19 mouse cellular contexts compared by ENCODE assay signal in genomic region chr4:153662731-153663130, GRCm38 (mm10).
DNase-seq lines count a peak whose midpoint lies in the region; ATAC-seq lines count a peak whose summit lies in the region.
"Had no signal": no experiment of that assay in that cellular context is flagged by ENCODE, and none has a peak within 500 bp of the region (broad histone marks: within the 10 kb centered on the region; RNA-seq: fewer than 3 reads in every experiment).

No protein-coding gene starts in this region.

- intact Hi-C loops in heart, postnatal 36 days (cut with DNase I) = no loop called here

- H3K27me3 ChIP-seq in kidney, embryonic 16.5 days (ENCODE audit: insufficient read depth, low read length) = no peaks in the 10 kb centered on the region
- no peaks in the 10 kb centered on the region for H3K27me3 ChIP-seq in neural tube, embryonic 15.5 days (replicated peaks)
- H3K27me3 ChIP-seq: embryonic facial prominence, embryonic 13.5 days; forebrain, embryonic 12.5 days; heart, embryonic 13.5 days; hindbrain, embryonic 12.5 days had no signal

- no peaks in the 10 kb centered on the region for H3K36me3 ChIP-seq in kidney, embryonic 16.5 days (ENCODE audit: insufficient read depth, low read length)
- H3K36me3 ChIP-seq in neural tube, embryonic 15.5 days = no peaks in the 10 kb centered on the region
- H3K36me3 ChIP-seq: embryonic facial prominence, embryonic 13.5 days; forebrain, embryonic 12.5 days; heart, embryonic 13.5 days; hindbrain, embryonic 12.5 days had no signal

- no peak overlapping the region for H3K4me3 ChIP-seq in kidney, embryonic 16.5 days (ENCODE audit: low read length)
- H3K4me3 ChIP-seq in neural tube, embryonic 15.5 days (replicated peaks) = no peak overlapping the region
- H3K4me3 ChIP-seq: embryonic facial prominence, embryonic 13.5 days; forebrain, embryonic 12.5 days; heart, embryonic 13.5 days; hindbrain, embryonic 12.5 days had no signal

- ATAC-seq in kidney, embryonic 16.5 days (ENCODE audit: low FRiP score, low TSS enrichment) = no peak
- no peak for ATAC-seq in neural tube, embryonic 15.5 days (ENCODE audit: low FRiP score)
- ATAC-seq: forebrain, embryonic 16.5 days had no signal

- H3K9me3 ChIP-seq in kidney, embryonic 16.5 days (ENCODE audit: low read length) = no peaks in the 10 kb centered on the region; the same call in 1 of the 2 replicates
- H3K9me3 ChIP-seq in neural tube, embryonic 15.5 days (replicated peaks) = no peaks in the 10 kb centered on the region
- H3K9me3 ChIP-seq: embryonic facial prominence, embryonic 13.5 days; forebrain, embryonic 12.5 days; heart, embryonic 13.5 days; hindbrain, embryonic 12.5 days had no signal

- H3K27ac ChIP-seq in kidney, embryonic 16.5 days (ENCODE audit: low read length) = no peak overlapping the region
- H3K27ac ChIP-seq in neural tube, embryonic 15.5 days (replicated peaks) = peak overlapping the region; percentile 45
- H3K27ac ChIP-seq: embryonic facial prominence, embryonic 13.5 days; forebrain, embryonic 12.5 days; heart, embryonic 13.5 days; hindbrain, embryonic 12.5 days had no signal

- no peak overlapping the region for H3K4me2 ChIP-seq in kidney, embryonic 16.5 days (replicated peaks; ENCODE audit: low read depth, low read length)
- peak overlapping the region; percentile 17 for H3K4me2 ChIP-seq in neural tube, embryonic 15.5 days
- H3K4me2 ChIP-seq: embryonic facial prominence, embryonic 13.5 days; forebrain, embryonic 12.5 days; heart, embryonic 13.5 days; hindbrain, embryonic 12.5 days had no signal

- H3K4me1 ChIP-seq in kidney, embryonic 16.5 days (ENCODE audit: insufficient read depth, low read length) = no peaks in the 10 kb centered on the region
- H3K4me1 ChIP-seq in neural tube, embryonic 15.5 days = peaks cover 15% of the 10 kb centered on the region
- H3K4me1 ChIP-seq: embryonic facial prominence, embryonic 13.5 days; forebrain, embryonic 12.5 days; heart, embryonic 13.5 days had no signal

- WGBS in kidney, embryonic 16.5 days = 45% methylated on average over 7 of the region's 7 CpGs
- WGBS in neural tube, embryonic 15.5 days = 42% methylated on average over 7 of the region's 7 CpGs

- no peak overlapping the region for H3K9ac ChIP-seq in kidney, embryonic 16.5 days (replicated peaks; ENCODE audit: low read length)
- no peak overlapping the region for H3K9ac ChIP-seq in neural tube, embryonic 15.5 days (replicated peaks)
- H3K9ac ChIP-seq: embryonic facial prominence, embryonic 13.5 days; forebrain, embryonic 12.5 days; heart, embryonic 13.5 days; hindbrain, embryonic 12.5 days had no signal

- DNase-seq in heart, adult 9 months (ENCODE audit: low spot score in 2 of 2) = peak; percentile 15 to 21
- no peak for DNase-seq in heart, postnatal 36 days
- DNase-seq in kidney, adult 9 months = peak; percentile 4
- peak; percentile 6 to 20 for DNase-seq in kidney, postnatal 4 days
- no peak for DNase-seq in kidney, adult 8-10 months
- DNase-seq in layer of hippocampus, adult 18-20 months (ENCODE audit: low spot score in 2 of 2) = no peak
- DNase-seq: adrenal gland, adult 2 months; adrenal gland, postnatal 25 days; cerebellum, adult 18-20 months; cerebellum, adult 9-11 months; cerebellum, postnatal 36 days; gastrocnemius, postnatal 10 days had no signal

Comparison
In these comparisons a context has a peak if more than half of its experiments do, and no peak if none do; other contexts are left out.
1. DNase-seq: peak in heart, adult 9 months (2 of 2), kidney, adult 9 months (single experiment) and kidney, postnatal 4 days (2 of 2); none in heart, postnatal 36 days (0 of 2), kidney, adult 8-10 months (0 of 2) and layer of hippocampus, adult 18-20 months (0 of 2).